Mouse (Mus musculus) midbrain, embryonic 12.5 days (tissue): ENCODE measurements at regions not wholly inside any gene's neighbourhood (a gene's known extent, or its start where the extent isn't known, plus 50 kb on each side); places are given as distances from the start of the nearest gene placed in this dataset.
A peak's percentile ranks its signal among the peaks of the same experiment; 100 is the strongest.

Source experiments
- ATAC-seq: fragments of 200-750 bp; cut with Nextera tagmentation; 2 replicates; pipeline ENCODE4 v1.8.0; 2017; ENCODE audit warnings: low read depth, moderate TSS enrichment, moderate library complexity; ENCODE audit not compliant: low FRiP score
- H3K27ac ChIP-seq: fragments of 300-500 bp; sonication (generic); replicated peaks from 2 replicates; pipeline ENCODE4 v1.5.1; 2016; ENCODE audit warnings: mild to moderate bottlenecking
- H3K27me3 ChIP-seq: fragments of 300-500 bp; sonication (generic); 2 replicates; pipeline ENCODE4 v1.6.1; 2016; ENCODE audit warnings: mild to moderate bottlenecking
- H3K36me3 ChIP-seq: fragments of 300-500 bp; sonication (generic); 2 replicates; pipeline ENCODE4 v1.6.1; 2016
- H3K4me1 ChIP-seq: fragments of 300-500 bp; sonication (generic); 2 replicates; pipeline ENCODE4 v1.6.1; 2016
- H3K4me2 ChIP-seq: fragments of 300-500 bp; sonication (generic); replicated peaks from 2 replicates; pipeline ENCODE4 v1.6.1; 2016; ENCODE audit warnings: mild to moderate bottlenecking, moderate library complexity
- H3K4me3 ChIP-seq: fragments of 300-500 bp; sonication (generic); 2 replicates; pipeline ENCODE4 v1.5.1; 2016; ENCODE audit warnings: mild to moderate bottlenecking
- H3K9ac ChIP-seq: fragments of 300-500 bp; sonication (generic); replicated peaks from 2 replicates; pipeline ENCODE4 v1.6.1; 2016; ENCODE audit warnings: mild to moderate bottlenecking, moderate library complexity
- H3K9me3 ChIP-seq: fragments of 300-500 bp; sonication (generic); 2 replicates; pipeline ENCODE4 v1.6.1; 2016; ENCODE audit warnings: mild to moderate bottlenecking
- WGBS: fragments of 180-500 bp; shearing (Covaris S2); methylation state at CpG from one replicate; pipeline ENCODE4 v1.1.7; 2016; 5-methylcytosine and 5-hydroxymethylcytosine counted together

DNA sequence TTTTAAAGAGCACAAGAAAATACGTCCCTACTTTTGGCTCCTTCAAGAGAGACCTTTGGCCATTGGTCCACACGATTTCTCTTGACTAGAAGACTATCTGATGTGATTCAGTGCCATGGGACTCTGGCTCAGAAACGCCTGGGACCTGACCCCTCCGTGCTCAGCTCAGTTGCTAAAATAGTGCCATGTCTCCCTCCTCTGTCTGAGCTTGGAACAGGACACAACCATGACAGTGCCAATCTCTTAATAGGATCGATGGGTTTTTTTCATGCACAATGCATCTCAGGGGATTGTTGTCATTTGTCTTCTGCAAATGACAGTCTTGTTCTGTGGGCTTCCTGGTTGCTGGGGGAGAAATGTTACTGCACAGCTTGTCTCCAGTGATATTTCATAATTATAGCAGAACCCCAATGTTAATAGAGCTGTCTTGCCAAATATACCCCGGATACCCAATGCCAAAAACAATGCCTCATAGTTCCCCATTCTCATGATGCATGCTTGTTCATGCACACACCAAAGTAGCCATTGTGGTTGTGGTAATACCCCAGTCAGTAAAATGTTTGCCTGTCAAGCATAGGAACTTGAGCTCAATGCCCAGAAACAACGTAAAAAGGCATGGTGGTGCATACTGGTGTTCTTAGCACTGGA, 216.7 kb upstream of the Ercc4 start:
- no peak overlapping the region for H3K27ac ChIP-seq

DNA sequence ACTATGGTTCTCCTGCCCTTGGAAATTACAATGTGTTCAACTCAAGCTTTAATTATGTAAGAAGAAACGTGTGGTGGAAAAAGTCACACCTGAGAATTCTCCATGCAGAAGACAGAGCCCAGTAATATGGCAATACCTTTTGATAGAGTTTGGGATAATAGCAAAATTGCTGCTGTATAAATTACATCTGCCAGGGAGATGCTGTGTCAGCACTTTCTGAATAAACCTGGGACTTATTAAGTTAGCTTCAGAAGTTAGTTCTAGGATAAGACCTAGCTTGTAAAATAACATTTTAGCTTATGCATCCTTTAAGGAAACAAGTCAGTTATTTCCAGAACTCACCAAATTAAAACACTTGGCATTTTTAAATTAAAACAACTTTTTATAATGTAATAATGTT, 212.2 kb upstream of the Ercc4 start:
- H3K4me1 ChIP-seq, result peaks cover 10% of the 10 kb centered on the region; the same call in 1 of the 2 replicates
- 83% methylated on average over 1 of the region's 1 CpGs for WGBS
- no peak overlapping the region for H3K27ac ChIP-seq
- no peak for ATAC-seq
- no peaks in the 10 kb centered on the region for H3K36me3 ChIP-seq
- no peak overlapping the region for H3K4me3 ChIP-seq
- no peak overlapping the region for H3K4me2 ChIP-seq
- no peaks in the 10 kb centered on the region for H3K27me3 ChIP-seq
- H3K9ac ChIP-seq, result no peak overlapping the region
- peaks cover 3% of the 10 kb centered on the region; the same call in 1 of the 2 replicates for H3K9me3 ChIP-seq

More for the DNA sequence above, 216.7 kb upstream of the Ercc4 start:
- H3K27me3 ChIP-seq, result no peaks in the 10 kb centered on the region
- H3K36me3 ChIP-seq, result no peaks in the 10 kb centered on the region
- ATAC-seq, result no peak
- H3K4me3 ChIP-seq, result no peak overlapping the region
- no peak overlapping the region for H3K9ac ChIP-seq
- H3K4me1 ChIP-seq, result no peaks in the 10 kb centered on the region
- H3K4me2 ChIP-seq, result no peak overlapping the region
- no peaks in the 10 kb centered on the region for H3K9me3 ChIP-seq
- 83% methylated on average over 7 of the region's 7 CpGs for WGBS

- H3K36me3 ChIP-seq, result no peaks in the 10 kb centered on the region
- no peak overlapping the region for H3K27ac ChIP-seq
- no peak overlapping the region for H3K4me3 ChIP-seq
- H3K9me3 ChIP-seq, result peaks cover 3% of the 10 kb centered on the region; the same call in 1 of the 2 replicates
- WGBS, result 75% methylated on average over 8 of the region's 8 CpGs
- H3K4me1 ChIP-seq, result peaks cover 10% of the 10 kb centered on the region; the same call in 1 of the 2 replicates
- ATAC-seq, result no peak
- no peak overlapping the region for H3K4me2 ChIP-seq
- no peak overlapping the region for H3K9ac ChIP-seq
- no peaks in the 10 kb centered on the region for H3K27me3 ChIP-seq
These were observed 208.8 kb upstream of the Ercc4 start for GRCm38 (mm10) chr16:12900670-12901069.

DNA sequence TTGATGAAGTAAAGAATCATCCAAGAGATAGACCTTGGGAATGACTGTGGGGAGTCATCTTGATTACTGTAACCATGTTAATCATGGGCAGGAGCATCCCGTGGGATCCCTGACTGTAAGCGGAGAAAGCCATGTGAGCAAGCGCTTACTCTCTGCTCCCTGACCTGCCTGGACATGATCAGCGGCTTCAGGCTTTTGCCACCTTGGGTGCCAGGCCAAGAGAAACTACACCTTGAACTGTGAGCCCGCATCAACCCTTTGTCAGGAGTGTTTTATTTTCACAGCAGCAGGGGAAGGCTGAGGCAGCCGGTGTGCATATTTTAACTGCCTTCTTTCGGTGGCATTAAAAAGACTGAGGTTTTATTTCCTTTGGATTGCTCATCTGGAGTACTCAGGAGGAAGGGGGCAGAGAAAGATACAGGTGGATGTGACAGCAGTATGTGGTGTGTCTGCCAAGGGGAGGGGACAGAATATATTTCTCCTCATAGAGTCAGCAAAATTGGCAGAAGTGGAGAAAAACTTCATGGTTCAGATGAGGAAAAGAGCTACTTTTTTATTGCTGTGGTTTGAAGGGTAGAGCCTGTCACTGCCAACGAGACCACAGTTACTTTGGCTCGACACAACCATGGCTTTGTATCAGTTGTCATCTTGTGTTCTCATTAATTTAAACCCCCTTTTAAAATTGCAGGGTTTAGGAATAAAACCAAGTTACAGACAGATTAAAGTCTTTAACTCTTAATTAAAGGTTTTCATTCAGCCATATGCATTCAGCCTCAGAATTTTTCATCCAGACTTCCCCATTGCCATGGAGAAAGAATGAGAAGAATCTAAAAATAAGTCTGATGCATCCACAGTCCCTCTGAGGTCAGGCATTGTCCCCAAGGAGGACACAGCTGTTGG, 208.1 kb upstream of the Ercc4 start:
- Histone ChIP-seq H3K4me3 (no peak overlapping the region), H3K27me3 (no peaks in the 10 kb centered on the region), H3K4me1 (peaks cover 10% of the 10 kb centered on the region; the same call in 1 of the 2 replicates), H3K9ac (no peak overlapping the region), H3K27ac (no peak overlapping the region), H3K4me2 (no peak overlapping the region), H3K9me3 (peaks cover 3% of the 10 kb centered on the region; the same call in 1 of the 2 replicates), H3K36me3 (no peaks in the 10 kb centered on the region)
- WGBS, result 52% methylated on average over 9 of the region's 9 CpGs
- ATAC-seq, result 0 out of 2 replicates have a peak, but pooled peaks have one; percentile 23

DNA sequence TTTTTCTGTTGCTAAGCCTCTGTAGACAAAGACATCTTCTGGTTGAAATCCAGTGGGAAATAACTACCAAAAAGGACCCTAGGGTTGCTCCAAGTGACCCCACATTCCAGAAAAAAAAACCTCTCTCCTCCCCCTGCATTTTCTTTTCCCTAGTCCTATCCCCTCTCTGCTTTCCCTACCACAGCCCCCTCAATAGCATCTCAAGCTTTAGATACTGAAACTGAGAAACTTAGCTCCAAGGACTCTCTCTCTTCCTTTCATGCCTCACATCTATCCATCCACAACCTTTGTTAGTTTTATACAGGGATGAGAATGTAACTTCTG, 207.5 kb upstream of the Ercc4 start:
- no peak overlapping the region for H3K27ac ChIP-seq
- ATAC-seq, result no peak; the same call in 1 of the 2 replicates
- H3K4me3 ChIP-seq, result no peak overlapping the region

DNA sequence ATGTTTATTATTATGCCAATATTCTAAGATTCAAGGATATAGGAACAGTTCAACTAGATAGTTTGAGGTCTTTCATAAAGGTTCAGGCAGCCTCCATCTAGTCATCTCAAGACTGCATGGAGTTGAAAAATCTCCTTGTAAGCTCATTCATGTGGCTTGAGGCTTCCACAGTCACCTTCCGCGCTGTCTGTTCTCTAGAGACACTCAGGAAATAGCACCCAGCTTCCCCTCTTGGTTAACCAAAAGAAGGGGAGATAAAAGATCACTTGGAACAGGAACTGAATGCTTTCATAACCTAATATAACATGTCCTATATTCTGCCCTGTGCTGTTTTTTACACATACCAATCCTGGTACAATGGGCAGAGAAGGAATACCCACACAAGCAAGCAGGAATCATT, 206.3 kb upstream of the Ercc4 start:
- ATAC-seq, result no peak
- 82% methylated on average over 2 of the region's 2 CpGs for WGBS
- Histone ChIP-seq H3K4me2 (no peak overlapping the region), H3K27me3 (no peaks in the 10 kb centered on the region), H3K27ac (no peak overlapping the region), H3K4me1 (peaks cover 10% of the 10 kb centered on the region; the same call in 1 of the 2 replicates), H3K9ac (no peak overlapping the region), H3K4me3 (no peak overlapping the region), H3K9me3 (peaks cover 3% of the 10 kb centered on the region; the same call in 1 of the 2 replicates), H3K36me3 (no peaks in the 10 kb centered on the region)

More for the DNA sequence above, 207.5 kb upstream of the Ercc4 start:
- H3K36me3 ChIP-seq, result no peaks in the 10 kb centered on the region
- H3K4me2 ChIP-seq, result no peak overlapping the region
- H3K4me1 ChIP-seq, result peaks cover 10% of the 10 kb centered on the region; the same call in 1 of the 2 replicates
- H3K27me3 ChIP-seq, result no peaks in the 10 kb centered on the region
- H3K9me3 ChIP-seq, result peaks cover 3% of the 10 kb centered on the region; the same call in 1 of the 2 replicates
- H3K9ac ChIP-seq, result no peak overlapping the region

- no peaks in the 10 kb centered on the region for H3K27me3 ChIP-seq
- H3K4me2 ChIP-seq, result no peak overlapping the region
- ATAC-seq, result no peak
- WGBS, result 77% methylated on average over 1 of the region's 1 CpGs
- H3K9ac ChIP-seq, result no peak overlapping the region
- peaks cover 10% of the 10 kb centered on the region; the same call in 1 of the 2 replicates for H3K4me1 ChIP-seq
- no peak overlapping the region for H3K27ac ChIP-seq
- no peaks in the 10 kb centered on the region for H3K36me3 ChIP-seq
- H3K4me3 ChIP-seq, result no peak overlapping the region
- no peaks in the 10 kb centered on the region for H3K9me3 ChIP-seq
These were observed 204.5 kb upstream of the Ercc4 start for GRCm38 (mm10) chr16:12904937-12905336.

DNA sequence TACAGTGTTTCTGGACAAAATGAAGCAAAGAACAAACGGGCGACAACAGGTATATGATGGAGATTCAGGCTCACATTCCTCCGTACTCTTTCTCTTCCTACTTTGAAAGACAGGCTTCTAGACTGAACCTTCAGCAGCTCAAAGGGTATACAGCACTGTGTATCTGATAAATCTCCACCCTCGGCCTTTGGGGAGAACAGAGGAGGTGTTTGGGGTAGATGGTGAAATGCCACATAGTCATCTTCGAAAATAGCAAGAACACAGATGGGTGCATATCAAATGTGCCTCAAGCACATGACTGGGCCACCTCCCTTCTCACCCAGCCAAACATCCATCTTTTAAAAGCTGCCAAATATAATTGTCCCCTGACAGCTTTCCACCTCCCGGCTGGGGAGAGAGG, 184.8 kb upstream of the Ercc4 start:
- H3K9ac ChIP-seq, result no peak overlapping the region
- H3K9me3 ChIP-seq, result no peaks in the 10 kb centered on the region
- H3K36me3 ChIP-seq, result no peaks in the 10 kb centered on the region
- no peak for ATAC-seq
- H3K4me1 ChIP-seq, result no peaks in the 10 kb centered on the region
- no peak overlapping the region for H3K4me3 ChIP-seq
- H3K27me3 ChIP-seq, result no peaks in the 10 kb centered on the region
- WGBS, result 93% methylated on average over 6 of the region's 6 CpGs
- no peak overlapping the region for H3K27ac ChIP-seq
- no peak overlapping the region for H3K4me2 ChIP-seq

- Histone ChIP-seq H3K4me2 (no peak overlapping the region), H3K9ac (no peak overlapping the region), H3K36me3 (no peaks in the 10 kb centered on the region), H3K27me3 (no peaks in the 10 kb centered on the region), H3K4me3 (no peak overlapping the region), H3K9me3 (no peaks in the 10 kb centered on the region), H3K4me1 (no peaks in the 10 kb centered on the region), H3K27ac (no peak overlapping the region)
- 91% methylated on average over 9 of the region's 9 CpGs for WGBS
- ATAC-seq, result no peak
These were observed 183.6 kb upstream of the Ercc4 start for GRCm38 (mm10) chr16:12925931-12926330.

- Histone ChIP-seq H3K9me3 (no peaks in the 10 kb centered on the region), H3K36me3 (no peaks in the 10 kb centered on the region), H3K9ac (no peak overlapping the region), H3K27me3 (no peaks in the 10 kb centered on the region), H3K4me1 (no peaks in the 10 kb centered on the region), H3K4me3 (no peak overlapping the region), H3K27ac (no peak overlapping the region), H3K4me2 (no peak overlapping the region)
- 89% methylated on average over 6 of the region's 6 CpGs for WGBS
- no peak for ATAC-seq
These were observed 178.4 kb upstream of the Ercc4 start for GRCm38 (mm10) chr16:12931111-12931510.

GRCm38 (mm10) chr16:12932959-12933358, 176.5 kb upstream of the Ercc4 start:
- WGBS, result 87% methylated on average over 3 of the region's 3 CpGs
- Histone ChIP-seq H3K27ac (no peak overlapping the region), H3K27me3 (no peaks in the 10 kb centered on the region), H3K36me3 (no peaks in the 10 kb centered on the region), H3K4me3 (no peak overlapping the region), H3K4me2 (no peak overlapping the region), H3K4me1 (no peaks in the 10 kb centered on the region), H3K9ac (no peak overlapping the region), H3K9me3 (no peaks in the 10 kb centered on the region)
- ATAC-seq, result no peak

- no peaks in the 10 kb centered on the region for H3K9me3 ChIP-seq
- H3K27me3 ChIP-seq, result no peaks in the 10 kb centered on the region
- no peak for ATAC-seq
- no peak overlapping the region for H3K27ac ChIP-seq
- WGBS, result 83% methylated on average over 7 of the region's 7 CpGs
- H3K4me3 ChIP-seq, result no peak overlapping the region
- H3K36me3 ChIP-seq, result no peaks in the 10 kb centered on the region
- no peaks in the 10 kb centered on the region for H3K4me1 ChIP-seq
- no peak overlapping the region for H3K9ac ChIP-seq
- H3K4me2 ChIP-seq, result no peak overlapping the region
These were observed 174.9 kb upstream of the Ercc4 start for GRCm38 (mm10) chr16:12934586-12934985.
